Mouse (Mus musculus) layer of hippocampus, adult 9-11 months (tissue): Measurements from ENCODE around the gene Glmp.
"Not testable (repeated sequence)": the region's sequence is repeated elsewhere in the genome, so short reads cannot be mapped to it uniquely, and the experiment has no call there.

Experiments used
- DNase-seq: peaks from one replicate; pipeline ENCODE4 v3.0.0; 2022

Gene Glmp

GRCm38 (mm10) chr3:88378599-88378998 is 53.8 kb downstream of the Glmp start, which contains the start of gene Bglap2:
Bglap2 (minus strand) TSS chr3:88378699.
- DNase-seq: not testable (repeated sequence)
